Mouse (Mus musculus) kidney, adult 9 months (tissue): ENCODE data around the gene Nmnat2.

Experiments used
- DNase-seq: peaks from one replicate; pipeline ENCODE4 v3.0.0; 2022

Gene Nmnat2

DNA sequence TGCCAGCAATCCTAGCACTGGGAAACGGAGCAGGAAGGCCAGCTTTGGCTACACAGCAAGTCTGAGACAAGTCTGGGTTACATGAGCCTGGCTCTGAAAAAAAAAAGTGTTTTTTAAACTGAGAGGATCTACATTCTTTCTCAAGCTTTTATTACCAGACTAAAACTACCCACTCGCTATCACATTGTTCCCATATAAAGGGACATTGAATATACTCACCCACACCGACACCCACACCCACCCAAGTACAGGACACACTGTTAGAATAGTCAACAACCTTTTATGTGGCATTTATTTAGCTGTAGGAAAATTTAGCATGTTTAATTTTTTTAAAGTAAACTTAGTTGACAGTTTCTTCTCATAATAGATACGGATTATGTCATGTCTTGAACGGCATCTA, 35.3 kb downstream of the Nmnat2 start:
- no peak for DNase-seq

DNA sequence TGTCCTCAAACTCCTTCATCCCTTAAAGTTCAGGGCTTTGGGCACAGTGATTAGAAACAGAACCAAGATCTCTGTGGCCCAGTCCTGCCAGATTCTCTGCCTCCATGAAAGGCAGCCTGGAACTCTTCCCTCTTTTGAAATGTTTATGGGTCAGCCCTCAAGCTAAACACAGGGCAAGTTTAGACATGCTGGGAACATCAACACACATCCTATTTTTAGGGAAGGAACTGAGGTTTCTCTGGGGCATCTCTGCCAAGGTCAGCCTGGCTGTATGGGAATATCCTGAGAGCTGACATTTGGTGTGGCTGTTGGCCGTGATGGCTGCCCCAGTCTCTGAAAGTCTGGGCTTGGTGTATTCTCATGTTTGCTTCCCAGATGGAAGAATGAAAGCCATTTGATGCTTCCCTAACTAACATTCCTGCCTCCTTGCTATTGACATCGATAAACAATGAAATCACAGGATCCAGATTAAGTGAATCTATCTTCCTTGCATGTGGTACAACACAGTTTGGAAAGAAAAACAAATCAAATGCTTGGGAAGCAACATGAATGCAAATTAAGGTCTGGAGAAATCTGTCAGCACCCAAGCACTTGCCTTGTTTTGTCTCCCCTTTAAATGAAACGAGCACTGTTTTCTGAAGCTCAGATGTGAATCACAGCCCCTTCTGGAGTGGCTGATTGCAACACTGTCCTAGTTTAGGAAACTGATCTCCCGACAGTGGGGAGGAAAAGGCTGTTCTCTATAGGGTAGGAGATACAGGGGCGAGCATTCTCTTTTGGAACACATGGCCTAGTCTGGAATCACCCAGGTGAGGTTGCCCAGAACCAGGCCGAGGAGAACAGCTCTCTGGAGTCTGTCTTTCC, 37.7 kb downstream of the Nmnat2 start:
- DNase-seq = no peak

DNA sequence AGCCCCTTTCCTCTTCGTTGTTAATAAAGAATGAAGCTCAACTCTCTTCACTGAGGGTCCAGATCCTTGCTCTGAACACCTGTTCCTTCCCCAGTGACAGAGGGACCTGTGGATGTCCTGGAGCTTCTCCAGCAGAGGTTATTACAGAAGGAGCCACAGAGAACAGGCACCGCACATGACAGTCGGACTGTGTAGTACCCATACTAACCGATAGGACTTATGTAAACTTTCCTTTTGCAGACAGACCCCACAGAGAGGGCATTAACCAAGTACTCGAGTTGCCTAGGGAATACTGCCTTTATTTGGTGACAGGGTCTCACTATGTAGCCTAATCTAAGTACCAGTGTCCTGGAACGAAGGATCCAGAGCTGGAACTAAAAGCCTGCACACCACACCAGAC, 39.0 kb downstream of the Nmnat2 start:
- no peak for DNase-seq

DNA sequence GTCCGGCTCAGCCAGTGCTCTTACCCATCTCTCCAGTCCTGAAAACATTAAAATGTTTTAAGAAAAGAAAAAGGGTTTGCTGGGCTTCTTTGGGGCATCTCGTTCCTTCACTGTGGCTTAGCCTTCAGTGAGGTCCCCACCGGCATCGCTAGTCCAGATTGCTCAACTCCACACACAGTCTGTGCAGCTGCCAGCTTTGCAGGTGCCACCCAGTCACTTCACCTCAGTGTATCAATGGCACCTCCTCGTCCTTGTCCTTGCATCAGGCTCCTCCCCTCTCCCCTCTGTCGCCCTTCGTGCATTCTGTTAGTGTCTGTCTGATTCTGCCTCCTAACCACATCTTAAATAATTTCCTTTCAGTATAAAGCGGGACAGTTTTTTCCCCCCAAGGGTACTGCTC, 45.2 kb downstream of the Nmnat2 start:
- DNase-seq = no peak

DNA sequence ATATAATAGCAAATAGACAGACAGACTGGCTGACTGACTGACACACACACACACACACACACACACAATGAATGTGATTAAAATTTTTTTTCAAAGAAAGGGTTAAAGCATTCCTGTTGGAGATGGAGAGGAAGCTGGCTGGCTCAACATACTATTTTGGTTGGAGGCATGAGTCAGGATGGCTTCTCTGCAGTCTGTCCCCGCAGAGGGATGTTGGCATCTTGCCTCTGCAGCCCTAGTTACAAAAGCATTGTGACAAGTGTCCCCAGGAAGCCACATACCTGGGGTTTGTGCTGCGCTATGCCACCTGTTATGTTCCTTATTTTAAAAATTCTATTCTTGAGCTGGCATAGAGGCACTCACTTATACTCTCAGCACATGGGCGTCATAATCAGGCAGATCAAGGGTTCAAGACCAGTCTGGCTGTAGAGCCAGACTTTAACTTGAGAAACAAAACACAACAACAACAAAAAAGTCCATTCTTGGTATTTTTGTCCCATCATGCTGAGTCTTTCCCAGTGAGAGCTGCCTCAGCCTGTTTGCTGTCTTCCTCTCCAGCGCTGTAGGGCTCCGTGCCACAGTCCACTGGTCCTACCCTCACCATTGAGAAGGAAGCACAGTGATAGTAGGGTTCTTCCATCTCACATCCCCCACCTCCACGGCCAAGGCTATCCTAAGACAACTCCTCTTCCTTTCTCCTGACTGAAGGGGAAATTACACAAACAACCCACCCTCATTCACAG, 45.9 kb downstream of the Nmnat2 start:
- DNase-seq = no peak

DNA sequence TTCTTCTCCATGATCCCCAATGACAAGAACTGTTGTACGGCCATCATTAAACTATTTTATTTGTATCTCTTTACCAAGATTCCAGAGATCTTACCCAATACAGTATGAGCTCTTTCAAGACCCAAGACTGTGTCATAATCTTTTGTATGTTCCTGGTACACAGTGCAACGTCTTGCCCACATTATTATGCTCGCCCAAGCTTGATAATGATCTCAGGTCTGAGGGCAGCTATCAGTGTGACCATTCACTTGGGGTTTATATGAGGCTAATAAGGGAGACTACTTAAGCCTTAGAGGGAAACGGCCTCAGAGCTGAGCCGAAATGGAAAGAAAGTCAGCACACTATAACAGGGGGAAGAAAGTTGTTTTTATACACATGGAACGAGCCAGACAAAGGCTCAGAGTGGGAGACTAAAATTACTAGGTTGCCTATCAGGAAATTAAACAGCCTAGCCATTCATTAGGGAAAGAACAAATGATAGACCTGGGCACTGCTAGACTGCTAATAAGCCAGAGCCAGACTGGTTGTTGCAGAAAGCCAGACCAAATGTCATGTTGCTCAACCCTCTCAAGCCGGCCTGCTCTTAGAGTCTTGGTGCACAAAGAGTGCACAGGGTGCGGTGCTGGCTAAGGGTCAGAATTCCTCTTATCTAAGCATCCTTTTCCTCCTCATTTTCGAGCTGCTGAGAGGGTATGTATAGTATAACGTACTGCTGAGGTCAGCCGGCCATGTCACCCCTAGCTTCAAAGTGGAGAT, 47.7 kb downstream of the Nmnat2 start:
- DNase-seq = no peak

DNA sequence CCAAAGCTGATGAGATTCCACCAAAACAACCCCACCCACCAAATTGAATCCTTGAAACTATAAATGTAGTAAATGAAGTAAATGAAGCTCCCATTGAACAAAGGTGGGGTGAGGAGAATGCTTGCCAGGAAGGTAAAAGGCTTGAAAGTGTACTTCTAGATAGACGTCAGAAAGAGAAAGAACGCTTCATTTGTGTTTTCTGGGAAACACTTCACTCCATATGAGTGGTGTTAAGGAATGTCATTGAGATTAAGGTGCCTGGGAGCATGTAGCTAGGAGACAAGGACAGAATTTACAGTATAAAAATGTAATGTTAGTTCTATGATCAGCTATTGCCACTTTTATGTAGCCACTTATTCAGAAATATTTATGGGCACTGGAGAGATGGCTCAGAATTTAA, 49.7 kb downstream of the Nmnat2 start:
- no peak for DNase-seq

DNA sequence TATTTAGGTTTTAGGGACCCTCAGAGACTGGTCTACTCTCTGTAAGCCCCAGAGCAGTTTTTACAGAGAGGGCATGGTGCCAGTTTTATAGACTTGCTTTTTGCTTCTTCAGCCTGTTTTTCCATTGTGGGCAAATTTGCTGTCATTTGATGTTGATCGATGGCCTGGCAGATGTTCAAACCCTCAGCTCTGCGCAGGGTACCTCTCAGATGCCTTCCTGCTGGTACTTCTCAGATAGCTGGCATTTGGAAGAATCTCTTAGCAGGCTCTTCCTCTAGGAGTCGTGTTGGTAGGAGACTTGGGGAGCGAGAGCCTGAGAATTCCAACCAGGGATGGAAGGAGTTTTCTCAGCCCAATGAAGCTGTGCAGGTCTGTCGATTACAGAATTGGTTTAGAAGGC, 51.3 kb downstream of the Nmnat2 start:
- no peak for DNase-seq

DNA sequence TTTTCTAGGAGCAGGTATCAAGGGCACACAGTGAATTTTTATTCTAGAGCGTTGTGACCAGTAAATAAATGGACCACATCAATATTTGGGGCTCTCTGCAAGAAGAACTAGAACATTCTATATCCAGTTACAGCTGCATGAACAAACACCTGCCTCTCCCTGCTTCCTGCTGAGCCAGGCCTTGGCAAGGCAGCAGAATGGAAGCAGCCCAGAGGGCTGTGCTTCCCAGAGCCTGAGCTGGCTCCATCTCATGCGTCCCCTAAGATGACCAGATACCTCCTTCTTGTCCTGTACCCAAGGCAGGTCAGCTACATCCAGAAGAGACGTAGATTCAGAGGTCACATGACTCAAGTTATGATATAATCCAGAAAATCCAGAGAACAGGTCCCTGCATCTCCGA, 52.0 kb downstream of the Nmnat2 start:
- DNase-seq = no peak

DNA sequence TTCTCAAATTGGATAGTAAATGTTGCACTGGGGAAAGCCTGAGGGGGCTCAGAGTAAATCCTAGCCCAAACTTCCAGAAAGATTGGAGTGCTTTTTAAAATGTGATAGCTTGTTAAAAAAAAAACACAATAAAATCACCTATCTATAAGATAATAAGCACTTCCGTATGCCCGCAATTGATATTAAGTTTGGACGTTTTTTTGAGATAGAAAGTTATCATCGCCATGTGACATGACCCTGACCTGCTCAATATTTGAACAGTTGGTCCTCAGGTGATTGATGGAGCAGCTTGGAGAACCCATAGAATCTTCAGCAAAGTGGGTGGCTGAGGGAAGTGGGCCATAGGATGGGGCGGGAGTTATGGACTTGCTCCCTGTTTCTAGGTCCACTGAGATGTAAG, 52.5 kb downstream of the Nmnat2 start:
- no peak for DNase-seq

DNA sequence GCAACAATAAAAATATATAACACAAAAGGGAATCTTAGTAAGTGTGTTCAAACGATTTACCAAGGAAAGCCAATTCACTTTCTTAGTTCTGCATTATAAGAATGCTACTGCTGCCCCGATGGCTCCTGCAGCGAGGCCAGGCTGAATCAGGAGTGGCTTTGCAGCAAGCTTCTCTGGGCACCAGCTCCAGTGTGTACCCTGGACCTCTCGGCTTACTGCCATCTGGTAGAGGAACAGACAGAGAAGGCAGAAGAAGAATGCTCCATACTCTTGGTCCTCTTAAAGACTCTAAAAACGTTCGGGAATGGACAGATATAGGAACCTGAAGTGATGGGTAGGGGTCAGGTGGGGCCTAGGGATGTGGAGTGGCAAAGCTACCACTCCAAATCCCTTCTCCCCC, 53.0 kb downstream of the Nmnat2 start:
- DNase-seq = no peak

DNA sequence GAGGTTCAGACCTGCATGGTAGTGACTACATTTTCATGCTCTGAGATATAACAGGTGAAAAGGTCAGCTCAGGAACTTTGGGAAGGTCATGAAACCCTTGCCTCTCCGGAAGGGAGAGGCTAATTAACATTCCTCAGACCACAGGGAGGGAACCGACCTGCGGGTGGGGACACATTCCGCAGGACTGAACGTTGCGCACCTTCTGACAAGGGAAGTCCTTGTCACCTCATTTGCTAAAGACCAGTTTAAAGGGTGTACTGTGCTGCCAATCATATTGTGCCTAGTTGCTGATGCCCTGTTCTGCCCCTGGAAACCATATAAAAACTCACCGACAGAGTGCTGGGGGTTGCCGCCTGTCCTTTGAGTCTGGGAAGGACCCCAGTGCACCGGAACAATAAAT, 54.5 kb downstream of the Nmnat2 start:
- DNase-seq = no peak

DNA sequence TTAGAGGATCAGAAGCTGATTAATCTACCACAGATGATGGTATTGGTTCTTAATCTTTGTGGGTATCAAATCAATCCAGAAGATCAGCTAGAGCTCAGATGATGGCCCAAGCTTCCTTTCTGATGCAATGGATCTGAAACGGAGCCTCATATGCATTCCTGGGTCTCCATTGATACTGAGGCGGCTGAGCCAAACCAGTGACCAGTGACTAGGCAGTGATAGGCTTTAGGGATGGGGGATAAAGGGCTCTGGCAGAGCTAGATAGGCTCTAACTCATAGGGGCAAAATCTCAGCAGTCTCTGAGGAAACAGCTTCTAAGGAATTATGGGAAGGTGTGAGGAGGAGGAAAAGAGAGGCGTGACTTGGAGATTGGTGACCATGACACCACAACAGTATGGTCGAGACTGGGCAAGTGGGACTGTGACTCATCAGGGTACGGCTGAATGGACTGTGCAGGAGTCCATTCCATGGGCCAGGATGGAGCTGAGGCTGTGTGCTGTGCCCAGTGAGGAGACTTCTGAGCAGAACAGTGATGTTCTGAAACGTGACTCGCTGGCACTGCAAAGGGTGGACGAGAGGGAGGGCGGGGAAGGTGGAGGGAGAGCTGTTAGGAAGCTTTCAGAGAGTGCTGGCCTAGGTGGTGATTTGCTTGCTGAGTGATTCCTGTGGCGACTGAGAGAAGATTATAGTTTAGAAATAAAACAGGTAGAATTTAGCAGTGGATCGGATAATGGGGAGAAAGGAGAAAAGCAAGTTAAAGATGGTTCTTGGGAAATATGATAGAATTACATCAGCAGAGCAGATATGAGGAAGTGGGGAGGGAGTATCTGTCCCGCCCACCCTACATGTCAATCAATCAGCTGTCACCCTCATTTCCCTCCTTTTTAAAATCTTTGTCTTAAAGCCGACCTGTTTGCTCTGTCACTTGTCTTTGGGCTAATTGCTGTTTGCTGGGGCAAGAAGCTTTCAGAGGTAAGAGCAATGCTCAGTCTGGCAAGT, 55.9 kb downstream of the Nmnat2 start:
- DNase-seq = no peak

DNA sequence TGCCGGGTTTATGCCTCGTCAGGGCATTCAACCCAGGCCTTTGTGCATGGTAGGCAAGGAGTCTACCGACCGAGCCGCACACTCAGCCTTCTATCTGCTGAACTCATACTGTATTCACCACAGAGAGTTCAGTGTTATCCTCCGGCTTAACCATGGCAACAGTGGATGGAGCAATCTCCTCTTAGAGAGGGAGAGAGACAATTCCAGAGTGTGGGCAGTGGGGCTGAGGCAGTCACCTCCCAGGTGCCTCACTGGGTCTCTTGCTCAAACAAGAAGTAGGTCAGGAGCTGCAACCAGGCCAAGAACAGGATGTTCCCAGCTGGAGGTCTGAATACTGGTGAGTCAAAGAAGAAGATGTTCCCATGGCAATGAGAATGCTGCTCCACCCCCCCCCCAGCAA, 56.8 kb downstream of the Nmnat2 start:
- DNase-seq = no peak

DNA sequence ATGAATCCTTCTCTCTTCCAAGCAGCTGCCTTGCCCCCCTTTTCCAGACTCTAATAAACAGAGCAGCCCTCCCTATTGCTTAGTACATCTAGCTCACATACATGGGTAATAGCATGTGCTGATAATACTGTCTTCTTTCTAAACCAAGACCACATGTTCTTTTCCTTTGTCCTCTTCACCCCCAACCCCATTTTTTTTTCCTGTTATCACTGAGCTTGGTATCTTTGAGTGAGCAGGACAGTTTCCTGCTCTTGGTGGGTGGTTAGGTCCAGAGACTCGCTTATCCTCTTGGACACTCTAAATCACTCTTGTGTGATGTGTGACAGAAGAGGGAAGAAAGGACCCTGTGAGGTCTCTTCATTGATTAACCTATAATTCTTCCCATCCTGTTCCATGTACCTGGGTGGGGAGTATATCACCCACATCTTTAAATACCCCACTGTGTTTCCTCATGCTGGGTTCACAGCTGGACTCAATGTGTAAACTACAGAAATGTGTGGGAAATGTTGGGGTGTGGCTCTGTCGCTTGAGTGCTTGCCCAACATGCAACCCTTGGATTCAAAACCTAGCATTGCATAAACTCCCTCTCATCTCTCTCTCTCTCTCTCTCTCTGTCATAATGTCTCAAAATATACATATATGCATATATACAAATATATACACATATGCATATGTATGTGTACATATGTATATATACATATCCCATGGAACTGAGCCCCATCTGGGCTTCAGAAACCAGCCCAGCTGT, 58.9 kb downstream of the Nmnat2 start:
- DNase-seq = no peak

DNA sequence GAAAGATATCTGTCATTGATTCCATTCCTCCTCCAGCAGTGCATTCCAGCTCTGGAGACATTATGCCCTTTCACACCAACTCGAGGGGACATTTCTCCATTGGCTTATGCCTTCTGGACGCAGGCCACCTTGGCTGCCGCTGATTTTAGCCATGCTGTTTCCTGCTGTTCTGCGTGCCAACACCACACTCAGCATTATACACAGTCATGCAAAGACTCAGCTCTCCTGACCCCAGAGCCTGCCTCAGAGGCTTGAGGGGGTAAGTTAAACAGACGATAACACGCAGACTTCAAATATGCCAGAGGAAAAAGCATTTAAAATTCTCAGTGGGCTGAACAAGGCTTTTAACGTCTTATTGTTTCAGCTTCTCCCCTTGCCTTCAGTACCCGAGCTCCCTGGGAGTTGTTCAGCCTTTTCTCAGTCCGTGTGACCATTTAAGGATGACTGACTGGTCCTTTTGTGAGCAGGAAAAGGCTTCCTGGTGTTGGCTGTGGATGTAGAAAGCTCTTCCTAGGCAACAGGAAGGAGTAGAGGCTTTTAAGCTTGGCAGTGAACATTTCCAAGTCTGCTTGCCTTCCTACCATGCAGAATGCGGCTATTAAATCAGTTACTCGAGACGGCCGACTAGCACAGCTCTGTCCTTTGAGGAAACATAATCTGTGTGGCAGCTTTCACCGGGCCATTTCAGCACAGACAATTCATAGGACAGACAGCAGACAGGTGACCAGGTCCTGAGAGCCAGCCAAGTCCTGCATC, 59.8 kb downstream of the Nmnat2 start:
- DNase-seq = peak; percentile 47

DNA sequence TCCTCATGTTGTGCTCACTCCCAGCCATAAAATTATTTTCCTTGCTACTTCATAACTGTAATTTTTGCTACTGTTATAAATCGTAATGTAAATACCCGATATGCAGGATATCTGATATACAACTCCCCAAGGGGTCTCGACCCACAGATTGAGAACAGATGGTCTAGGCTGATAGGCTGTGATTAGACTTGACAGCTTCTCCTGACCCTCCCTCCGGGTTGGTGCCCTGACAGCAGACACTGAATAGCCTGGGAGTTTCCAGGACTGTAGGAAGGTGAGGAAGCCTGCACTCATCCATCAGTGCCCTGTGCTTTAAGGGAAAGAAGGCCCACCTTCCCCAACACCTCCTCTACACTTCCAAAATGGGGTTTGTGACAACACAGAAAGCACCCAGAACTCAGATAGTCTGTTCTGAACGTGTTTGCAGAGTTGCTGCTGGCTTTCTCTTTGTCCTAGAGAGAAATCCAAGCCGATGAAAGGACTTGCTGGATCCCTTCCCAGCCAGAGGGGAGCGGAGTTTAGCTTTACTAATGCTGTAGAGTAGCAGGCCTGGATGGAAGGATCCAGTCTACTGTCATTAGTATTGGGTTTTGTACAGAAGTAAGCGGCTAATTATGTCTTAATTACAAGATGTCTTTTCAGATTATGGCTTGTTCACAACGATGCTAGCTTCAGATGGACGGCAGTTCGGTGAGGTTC, 61.8 kb downstream of the Nmnat2 start:
- DNase-seq = no peak

DNA sequence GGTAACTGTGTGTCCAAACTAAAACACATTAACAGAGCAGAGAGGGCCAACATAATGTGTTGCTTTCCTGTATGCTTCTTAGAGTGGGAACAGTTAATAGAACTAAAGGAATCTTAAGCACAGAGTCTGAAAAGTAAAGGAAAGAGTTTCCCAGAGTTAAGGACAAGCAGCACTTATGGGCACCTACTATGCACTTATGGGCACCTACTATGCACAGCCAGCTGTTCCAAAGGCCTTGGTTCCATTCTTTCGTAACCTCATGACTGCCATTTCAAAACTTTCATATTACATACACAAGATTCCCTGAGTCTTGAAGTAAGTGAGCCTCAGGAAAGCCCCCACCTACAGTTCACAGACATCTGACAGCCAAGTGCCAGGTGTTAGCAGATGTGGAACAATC, 64.3 kb downstream of the Nmnat2 start:
- no peak for DNase-seq

DNA sequence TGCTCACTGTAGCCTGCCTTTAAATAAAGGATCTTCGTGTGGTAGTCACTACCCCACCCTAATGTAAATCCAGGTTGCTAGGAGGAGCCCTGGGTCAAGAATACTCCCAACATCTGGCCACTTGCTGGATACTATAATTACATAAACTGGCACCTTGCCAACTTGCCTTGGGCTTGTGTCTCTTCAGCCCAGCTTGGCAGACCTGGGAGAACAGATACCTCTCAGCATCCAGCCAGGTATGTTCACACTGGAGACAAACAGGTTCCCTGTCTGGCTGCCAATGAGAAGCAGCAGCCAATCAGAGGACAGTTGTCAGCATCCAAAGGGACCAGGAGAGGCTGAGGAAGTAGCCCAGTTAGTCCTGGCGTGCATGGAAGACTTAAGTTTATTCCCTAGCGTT, 64.8 kb downstream of the Nmnat2 start:
- no peak for DNase-seq

DNA sequence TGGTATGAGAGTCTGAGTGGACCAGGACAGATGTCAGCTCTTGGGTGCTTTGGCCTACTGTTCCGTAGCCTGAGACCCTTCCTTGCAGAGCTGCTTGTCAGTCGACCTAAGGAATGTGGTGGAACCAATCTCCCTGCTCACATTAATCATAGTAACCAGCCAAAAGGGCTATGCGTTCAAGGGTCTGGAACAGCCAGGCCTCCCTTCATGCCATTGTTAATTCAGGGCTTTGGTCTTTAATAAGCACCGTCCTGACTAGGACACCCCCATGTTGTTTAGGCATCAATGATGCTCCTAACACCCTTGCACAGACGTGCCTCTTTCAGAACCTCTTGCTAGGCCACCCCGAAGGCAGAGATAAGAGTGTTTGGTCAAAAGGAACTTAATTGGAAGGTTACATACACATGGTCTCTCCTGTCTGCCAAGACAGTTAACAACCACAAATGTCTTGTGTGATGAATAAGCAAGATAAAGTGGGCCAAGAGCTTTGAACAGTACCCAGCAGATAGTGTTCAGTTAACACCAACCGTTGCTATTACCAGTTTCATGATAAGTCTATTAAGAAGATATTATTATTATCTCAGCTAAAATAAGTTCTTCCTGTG, 66.3 kb downstream of the Nmnat2 start:
- no peak for DNase-seq
